Mouse (Mus musculus): ENCODE measurements at regions not wholly inside any gene's neighbourhood (a gene's known extent, or its start where the extent isn't known, plus 50 kb on each side); places are given as distances from the start of the nearest gene placed in this dataset.

GRCm38 (mm10) chr13:70012123-70012522 is 209.9 kb downstream of the Med10 start:
- DNase-seq: no peak

- DNase-seq: peak; percentile 16
Observed at GRCm38 (mm10) chr13:70015183-70015582, 213.0 kb downstream of the Med10 start.

GRCm38 (mm10) chr13:70017535-70017934 is 215.3 kb downstream of the Med10 start:
- peak; percentile 0 for DNase-seq

GRCm38 (mm10) chr13:70019999-70020838 is 218.0 kb downstream of the Med10 start:
- peak; percentile 54 for DNase-seq

- DNase-seq: no peak
Observed at GRCm38 (mm10) chr13:70033249-70033648, 231.1 kb downstream of the Med10 start.

- no peak for DNase-seq
Observed at GRCm38 (mm10) chr13:70033763-70034162, 231.6 kb downstream of the Med10 start.

GRCm38 (mm10) chr13:70037985-70038667 is 235.9 kb downstream of the Med10 start:
- DNase-seq: peak; percentile 65

- peak; percentile 27 for DNase-seq
Observed at GRCm38 (mm10) chr13:70057920-70058319, 255.7 kb downstream of the Med10 start.

- peak; percentile 40 for DNase-seq
Observed at GRCm38 (mm10) chr13:70061363-70061945, 259.3 kb downstream of the Med10 start.

- DNase-seq: peak; percentile 50
Observed at GRCm38 (mm10) chr13:70073655-70074054, 271.5 kb downstream of the Med10 start.

GRCm38 (mm10) chr13:70075353-70075752 is 273.2 kb downstream of the Med10 start:
- DNase-seq: peak; percentile 45

- peak; percentile 56 for DNase-seq
Observed at GRCm38 (mm10) chr13:70081108-70081507, 278.9 kb downstream of the Med10 start.

GRCm38 (mm10) chr13:70092886-70093285 is 290.7 kb downstream of the Med10 start:
- no peak for DNase-seq

- peak; percentile 61 for DNase-seq
Observed at GRCm38 (mm10) chr13:70093970-70094369, 291.8 kb downstream of the Med10 start.

- DNase-seq: peak; percentile 70
Observed at GRCm38 (mm10) chr13:70096430-70097301, 294.5 kb downstream of the Med10 start.

- DNase-seq: peak; percentile 65
Observed at GRCm38 (mm10) chr13:70100091-70100490, 297.9 kb downstream of the Med10 start.

GRCm38 (mm10) chr13:70103021-70103420 is 300.8 kb downstream of the Med10 start:
- DNase-seq: peak; percentile 57

GRCm38 (mm10) chr13:70103491-70103890 is 301.3 kb downstream of the Med10 start:
- DNase-seq: peak; percentile 73

- peak; percentile 15 for DNase-seq
Observed at GRCm38 (mm10) chr13:70103903-70104302, 301.7 kb downstream of the Med10 start.

- peak; percentile 68 for DNase-seq
Observed at GRCm38 (mm10) chr13:70115576-70115975, 313.4 kb downstream of the Med10 start.

GRCm38 (mm10) chr13:70124860-70125545 is 322.8 kb downstream of the Med10 start:
- DNase-seq: peak; percentile 76

- DNase-seq: peak; percentile 9
Observed at GRCm38 (mm10) chr13:70127310-70127709, 325.1 kb downstream of the Med10 start.
